Mouse (Mus musculus): Measurements from ENCODE around the gene Fitm2. TPM values are rescaled to one million over a fixed set of nuclear protein-coding genes. Genes with fewer than 3 reads are reported as not detected.
A peak's percentile ranks its signal among the peaks of the same experiment; 100 is the strongest.
"Not testable (repeated sequence)": the region's sequence is repeated elsewhere in the genome, so short reads cannot be mapped to it uniquely, and the experiment has no call there.

The Fitm2 gene
- polyA plus RNA-seq, 1 experiment from 2014 or later = 18.3 TPM

- Histone ChIP-seq H3K4me3 (replicated peaks) (no peak overlapping the region), H3K4me1 (peaks cover 16% of the 10 kb centered on the region), H3K4me2 (no peak overlapping the region), H3K9me3 (replicated peaks) (no peaks in the 10 kb centered on the region), H3K27me3 (replicated peaks) (peaks cover 3% of the 10 kb centered on the region; the same call in 1 of the 2 replicates), H3K9ac (replicated peaks) (no peak overlapping the region), H3K36me3 (peaks cover 8% of the 10 kb centered on the region), H3K27ac (replicated peaks) (no peak overlapping the region)
- ATAC-seq (ENCODE audit: low FRiP score) = no peak
- 77% methylated on average over 11 of the region's 11 CpGs for WGBS
Measured at GRCm38 (mm10) chr2:163462801-163463200, 9.6 kb downstream of the Fitm2 start.

GRCm38 (mm10) chr2:163462386-163462785 lies 10.0 kb downstream of the Fitm2 start:
- WGBS = 82% methylated on average over 5 of the region's 5 CpGs

GRCm38 (mm10) chr2:163461307-163461706 lies 11.1 kb downstream of the Fitm2 start:
- not testable (repeated sequence) for H3K27ac ChIP-seq (replicated peaks); H3K4me3 ChIP-seq (replicated peaks); H3K36me3 ChIP-seq; H3K9me3 ChIP-seq (replicated peaks); H3K27me3 ChIP-seq (replicated peaks); H3K9ac ChIP-seq (replicated peaks); ATAC-seq (ENCODE audit: low FRiP score); H3K4me2 ChIP-seq
- peaks cover 16% of the 10 kb centered on the region for H3K4me1 ChIP-seq
- 95% methylated on average over 9 of the region's 9 CpGs for WGBS

More at GRCm38 (mm10) chr2:163462386-163462785, 10.0 kb downstream of the Fitm2 start:
- ATAC-seq (ENCODE audit: low FRiP score) = no peak
- Histone ChIP-seq H3K4me1 (peaks cover 16% of the 10 kb centered on the region), H3K4me2 (no peak overlapping the region), H3K9me3 (replicated peaks) (no peaks in the 10 kb centered on the region), H3K27me3 (replicated peaks) (peaks cover 3% of the 10 kb centered on the region; the same call in 1 of the 2 replicates), H3K9ac (replicated peaks) (no peak overlapping the region), H3K4me3 (replicated peaks) (no peak overlapping the region), H3K27ac (replicated peaks) (no peak overlapping the region), H3K36me3 (peaks cover 7% of the 10 kb centered on the region)

- no peak for ATAC-seq (ENCODE audit: low FRiP score)
- Histone ChIP-seq H3K9ac (replicated peaks) (no peak overlapping the region), H3K4me1 (peaks cover 16% of the 10 kb centered on the region), H3K27ac (replicated peaks) (no peak overlapping the region), H3K9me3 (replicated peaks) (no peaks in the 10 kb centered on the region), H3K4me3 (replicated peaks) (no peak overlapping the region), H3K4me2 (no peak overlapping the region), H3K27me3 (replicated peaks) (peaks cover 3% of the 10 kb centered on the region; the same call in 1 of the 2 replicates), H3K36me3 (no peaks in the 10 kb centered on the region)
- WGBS = 91% methylated on average over 8 of the region's 8 CpGs
Measured at GRCm38 (mm10) chr2:163460622-163461021, 11.8 kb downstream of the Fitm2 start.

GRCm38 (mm10) chr2:163459380-163459779 lies 13.0 kb downstream of the Fitm2 start:
- WGBS = 33% methylated on average over 10 of the region's 10 CpGs
- peak overlapping the region; percentile 4 for H3K4me3 ChIP-seq (replicated peaks)
- peak; percentile 60; the same call in 1 of the 2 replicates for ATAC-seq (ENCODE audit: low FRiP score)

GRCm38 (mm10) chr2:163458539-163459265 lies 13.7 kb downstream of the Fitm2 start:
- H3K27ac ChIP-seq (replicated peaks) = peak overlapping the region; percentile 60; the same call in 1 of the 2 replicates
- peak overlapping the region; percentile 42 for H3K4me2 ChIP-seq
- peaks cover 17% of the 10 kb centered on the region for H3K36me3 ChIP-seq
- WGBS = 49% methylated on average over 27 of the region's 27 CpGs
- no peak for ATAC-seq (ENCODE audit: low FRiP score)
- H3K4me1 ChIP-seq = peaks cover 16% of the 10 kb centered on the region
- H3K9ac ChIP-seq (replicated peaks) = peak overlapping the region; percentile 20; the same call in 1 of the 2 replicates
- peaks cover 3% of the 10 kb centered on the region; the same call in 1 of the 2 replicates for H3K27me3 ChIP-seq (replicated peaks)
- no peaks in the 10 kb centered on the region for H3K9me3 ChIP-seq (replicated peaks)
- peak overlapping the region; percentile 4 for H3K4me3 ChIP-seq (replicated peaks)

More at GRCm38 (mm10) chr2:163459380-163459779, 13.0 kb downstream of the Fitm2 start:
- Histone ChIP-seq H3K27ac (replicated peaks) (peak overlapping the region; percentile 60; the same call in 1 of the 2 replicates), H3K9ac (replicated peaks) (peak overlapping the region; percentile 20; the same call in 1 of the 2 replicates), H3K9me3 (replicated peaks) (no peaks in the 10 kb centered on the region), H3K4me1 (peaks cover 16% of the 10 kb centered on the region), H3K4me2 (peak overlapping the region; percentile 42), H3K27me3 (replicated peaks) (peaks cover 3% of the 10 kb centered on the region; the same call in 1 of the 2 replicates), H3K36me3 (peaks cover 10% of the 10 kb centered on the region)

GRCm38 (mm10) chr2:163453378-163453777 lies 19.1 kb downstream of the Fitm2 start:
- Histone ChIP-seq H3K9ac (replicated peaks) (no peak overlapping the region), H3K4me1 (0 out of 2 replicates have a peak, but pooled peaks cover 1% of the 10 kb centered on the region), H3K36me3 (peaks cover 62% of the 10 kb centered on the region), H3K4me2 (no peak overlapping the region), H3K27ac (replicated peaks) (no peak overlapping the region), H3K9me3 (replicated peaks) (no peaks in the 10 kb centered on the region), H3K27me3 (replicated peaks) (no peaks in the 10 kb centered on the region), H3K4me3 (replicated peaks) (no peak overlapping the region)
- ATAC-seq (ENCODE audit: low FRiP score) = no peak
- WGBS = 92% methylated on average over 13 of the region's 13 CpGs

GRCm38 (mm10) chr2:163452738-163453137 lies 19.7 kb downstream of the Fitm2 start:
- Histone ChIP-seq H3K4me3 (replicated peaks) (no peak overlapping the region), H3K27me3 (replicated peaks) (no peaks in the 10 kb centered on the region), H3K9me3 (replicated peaks) (no peaks in the 10 kb centered on the region), H3K36me3 (peaks cover 63% of the 10 kb centered on the region), H3K4me1 (no peaks in the 10 kb centered on the region), H3K27ac (replicated peaks) (no peak overlapping the region), H3K4me2 (no peak overlapping the region), H3K9ac (replicated peaks) (no peak overlapping the region)
- 89% methylated on average over 6 of the region's 6 CpGs for WGBS
- no peak for ATAC-seq (ENCODE audit: low FRiP score)

GRCm38 (mm10) chr2:163450668-163451295 lies 21.6 kb downstream of the Fitm2 start:
- Histone ChIP-seq H3K4me2 (no peak overlapping the region), H3K27ac (replicated peaks) (no peak overlapping the region), H3K4me1 (no peaks in the 10 kb centered on the region), H3K36me3 (peaks cover 79% of the 10 kb centered on the region), H3K27me3 (replicated peaks) (no peaks in the 10 kb centered on the region), H3K9ac (replicated peaks) (no peak overlapping the region), H3K4me3 (replicated peaks) (no peak overlapping the region), H3K9me3 (replicated peaks) (no peaks in the 10 kb centered on the region)
- ATAC-seq (ENCODE audit: low FRiP score) = 0 out of 2 replicates have a peak, but pooled peaks have one; percentile 27
- 62% methylated on average over 6 of the region's 6 CpGs for WGBS

GRCm38 (mm10) chr2:163449276-163449675 lies 23.2 kb downstream of the Fitm2 start:
- no peak overlapping the region for H3K4me2 ChIP-seq
- ATAC-seq (ENCODE audit: low FRiP score) = no peak
- no peak overlapping the region for H3K4me3 ChIP-seq (replicated peaks)
- H3K27ac ChIP-seq (replicated peaks) = no peak overlapping the region
- no peaks in the 10 kb centered on the region for H3K27me3 ChIP-seq (replicated peaks)
- no peak overlapping the region for H3K9ac ChIP-seq (replicated peaks)
- peaks cover 69% of the 10 kb centered on the region for H3K36me3 ChIP-seq
- H3K4me1 ChIP-seq = no peaks in the 10 kb centered on the region
- H3K9me3 ChIP-seq (replicated peaks) = no peaks in the 10 kb centered on the region
- WGBS = 73% methylated on average over 3 of the region's 3 CpGs

- peaks cover 60% of the 10 kb centered on the region for H3K36me3 ChIP-seq
- no peak for ATAC-seq (ENCODE audit: low FRiP score)
- H3K27ac ChIP-seq (replicated peaks) = no peak overlapping the region
- H3K9me3 ChIP-seq (replicated peaks) = no peaks in the 10 kb centered on the region
- H3K4me3 ChIP-seq (replicated peaks) = no peak overlapping the region
- H3K27me3 ChIP-seq (replicated peaks) = no peaks in the 10 kb centered on the region
- no peak overlapping the region for H3K9ac ChIP-seq (replicated peaks)
- 0 out of 2 replicates have a peak, but pooled peaks cover 9% of the 10 kb centered on the region for H3K4me1 ChIP-seq
- 86% methylated on average over 12 of the region's 12 CpGs for WGBS
- H3K4me2 ChIP-seq = no peak overlapping the region
Measured at GRCm38 (mm10) chr2:163447375-163447774, 25.1 kb downstream of the Fitm2 start.
